Mouse (Mus musculus) midbrain, embryonic 13.5 days (tissue): ENCODE measurements around the gene Tpsab1. TPM values are rescaled to one million over a fixed set of nuclear protein-coding genes. Genes with fewer than 3 reads are reported as not detected.

Experiments
- ATAC-seq: fragments of 200-750 bp; cut with Nextera tagmentation; 2 replicates; pipeline ENCODE4 v1.8.0; 2017; ENCODE audit warnings: mild to moderate bottlenecking, moderate TSS enrichment, moderate library complexity
- H3K27ac ChIP-seq: fragments of 300-500 bp; sonication (generic); 2 replicates; pipeline ENCODE4 v1.5.1; 2015; ENCODE audit warnings: inconsistent platforms, mild to moderate bottlenecking, moderate library complexity
- H3K27me3 ChIP-seq: fragments of 300-500 bp; sonication (generic); 2 replicates; pipeline ENCODE4 v1.6.1; 2015; ENCODE audit warnings: mild to moderate bottlenecking, inconsistent platforms
- H3K36me3 ChIP-seq: fragments of 300-500 bp; sonication (generic); 2 replicates; pipeline ENCODE4 v1.6.1; 2015; ENCODE audit warnings: mild to moderate bottlenecking, inconsistent platforms
- H3K4me1 ChIP-seq: fragments of 300-500 bp; sonication (generic); replicated peaks from 2 replicates; pipeline ENCODE4 v1.6.1; 2015; ENCODE audit warnings: inconsistent platforms
- H3K4me2 ChIP-seq: fragments of 300-500 bp; sonication (generic); replicated peaks from 2 replicates; pipeline ENCODE4 v1.6.1; 2015; ENCODE audit warnings: moderate library complexity, mild to moderate bottlenecking, inconsistent platforms
- H3K4me3 ChIP-seq: fragments of 300-500 bp; sonication (generic); replicated peaks from 2 replicates; pipeline ENCODE4 v1.5.1; 2015; ENCODE audit warnings: mild to moderate bottlenecking, inconsistent platforms
- H3K9ac ChIP-seq: fragments of 300-500 bp; sonication (generic); replicated peaks from 2 replicates; pipeline ENCODE4 v1.6.1; 2015; ENCODE audit warnings: mild to moderate bottlenecking, inconsistent platforms
- H3K9me3 ChIP-seq: fragments of 300-500 bp; sonication (generic); 2 replicates; pipeline ENCODE4 v1.6.1; 2016; ENCODE audit warnings: mild to moderate bottlenecking, inconsistent platforms
- WGBS: fragments of 180-500 bp; shearing (Covaris S2); methylation state at CpG from one replicate; pipeline ENCODE4 v1.1.7; 2015; 5-methylcytosine and 5-hydroxymethylcytosine counted together
- polyA plus RNA-seq: library from polyadenylated mRNA; unstranded; fragments of >200 nt; fragmentation: Nextera tagmentation; extraction: Ambion mirVana; gene quantifications from 2 replicates; pipeline ENCODE4 v1.2.1, GENCODE M21; 2015

Gene Tpsab1
- polyA plus RNA-seq, 1 experiment from 2014 or later: not detected

- no peaks in the 10 kb centered on the region for H3K36me3 ChIP-seq
- 39% methylated on average over 2 of the region's 2 CpGs for WGBS
- H3K27ac ChIP-seq: no peak overlapping the region
- no peak overlapping the region for H3K4me2 ChIP-seq
- ATAC-seq: no peak
- no peaks in the 10 kb centered on the region for H3K9me3 ChIP-seq
- no peak overlapping the region for H3K4me3 ChIP-seq
- H3K9ac ChIP-seq: no peak overlapping the region
- no peaks in the 10 kb centered on the region for H3K27me3 ChIP-seq
- H3K4me1 ChIP-seq: no peaks in the 10 kb centered on the region
These were observed 22.4 kb downstream of the Tpsab1 start for GRCm38 (mm10) chr17:25322930-25323329.

DNA sequence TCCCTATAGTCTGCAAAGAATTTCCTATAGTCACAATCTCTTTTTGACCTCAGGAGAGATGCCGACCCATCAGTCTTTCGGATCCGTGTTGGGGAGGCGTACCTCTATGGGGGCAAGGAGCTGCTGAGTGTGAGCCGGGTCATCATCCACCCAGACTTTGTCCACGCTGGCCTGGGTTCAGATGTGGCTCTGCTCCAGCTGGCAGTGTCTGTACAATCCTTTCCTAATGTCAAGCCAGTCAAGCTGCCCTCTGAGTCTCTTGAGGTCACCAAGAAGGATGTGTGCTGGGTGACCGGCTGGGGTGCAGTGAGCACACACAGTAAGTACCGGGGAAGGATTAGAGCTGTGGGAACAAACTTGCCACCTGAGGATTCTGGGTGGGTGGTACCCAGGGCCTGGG, 24.5 kb downstream of the Tpsab1 start:
- H3K27me3 ChIP-seq: no peaks in the 10 kb centered on the region
- ATAC-seq: no peak
- no peaks in the 10 kb centered on the region for H3K9me3 ChIP-seq
- H3K27ac ChIP-seq: no peak overlapping the region
- no peaks in the 10 kb centered on the region for H3K36me3 ChIP-seq
- H3K4me3 ChIP-seq: no peak overlapping the region
- WGBS: 93% methylated on average over 8 of the region's 8 CpGs
- no peak overlapping the region for H3K4me2 ChIP-seq
- no peaks in the 10 kb centered on the region for H3K4me1 ChIP-seq
- H3K9ac ChIP-seq: no peak overlapping the region

- 78% methylated on average over 5 of the region's 5 CpGs for WGBS
- no peak within 1 kb of the TSS for H3K9ac ChIP-seq
- H3K27ac ChIP-seq: no peak within 1 kb of the TSS
- no peak within 1 kb of the TSS for H3K4me3 ChIP-seq
- H3K27me3 ChIP-seq: no peaks in the 10 kb centered on the region
- H3K4me1 ChIP-seq: no peaks in the 10 kb centered on the region
- no peaks in the 10 kb centered on the region for H3K9me3 ChIP-seq
- no peaks in the 10 kb centered on the region for H3K36me3 ChIP-seq
- no peak for ATAC-seq
- H3K4me2 ChIP-seq: no peak within 1 kb of the TSS
These were observed 27.0 kb downstream of the Tpsab1 start, which contains the start of gene Prss29 for GRCm38 (mm10) chr17:25318354-25318753. Gene Prss29, plus strand, starts transcription at chr17:25318654.

GRCm38 (mm10) chr17:25308346-25308745, 37.0 kb downstream of the Tpsab1 start, which contains the start of gene Prss28:
Gene Prss28, plus strand, starts transcription at chr17:25308646.
- Histone ChIP-seq H3K9me3 (no peaks in the 10 kb centered on the region), H3K36me3 (no peaks in the 10 kb centered on the region), H3K27ac (no peak within 1 kb of the TSS), H3K4me3 (no peak within 1 kb of the TSS), H3K4me2 (no peak within 1 kb of the TSS), H3K27me3 (no peaks in the 10 kb centered on the region), H3K4me1 (no peaks in the 10 kb centered on the region), H3K9ac (no peak within 1 kb of the TSS)
- ATAC-seq: no peak
- 87% methylated on average over 4 of the region's 4 CpGs for WGBS

DNA sequence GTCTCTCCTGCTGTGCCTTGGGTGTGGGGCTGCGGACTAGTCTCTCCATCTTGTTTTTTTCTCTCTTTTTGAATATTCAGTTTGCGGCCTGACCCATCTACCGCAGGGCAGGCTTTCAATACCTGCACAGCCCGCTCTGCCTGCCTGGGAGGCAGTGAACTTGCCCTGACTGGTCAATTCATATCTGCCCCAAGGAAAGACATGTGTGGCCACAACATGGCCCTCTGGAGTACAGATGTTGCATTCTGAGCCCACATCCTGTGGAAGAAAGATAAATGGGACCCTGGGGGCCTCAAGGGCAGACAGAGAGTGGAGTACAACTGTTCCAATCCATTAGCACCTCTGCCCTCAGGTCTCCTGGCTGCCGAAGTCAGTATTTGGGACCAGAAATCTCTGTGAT, 47.3 kb downstream of the Tpsab1 start, which contains the start of gene Prss34:
Gene Prss34 (plus strand): TSS at position 301 of the 400 bp plus-strand sequence.
- no peaks in the 10 kb centered on the region for H3K9me3 ChIP-seq
- H3K27me3 ChIP-seq: no peaks in the 10 kb centered on the region
- no peak within 1 kb of the TSS for H3K27ac ChIP-seq
- H3K4me3 ChIP-seq: no peak within 1 kb of the TSS
- no peak for ATAC-seq
- H3K36me3 ChIP-seq: no peaks in the 10 kb centered on the region
- H3K9ac ChIP-seq: no peak within 1 kb of the TSS
- no peak within 1 kb of the TSS for H3K4me2 ChIP-seq
- WGBS: 85% methylated on average over 5 of the region's 5 CpGs
- H3K4me1 ChIP-seq: no peaks in the 10 kb centered on the region

- no peak overlapping the region for H3K27ac ChIP-seq
- no peak overlapping the region for H3K4me2 ChIP-seq
- no peaks in the 10 kb centered on the region for H3K36me3 ChIP-seq
- H3K4me1 ChIP-seq: no peaks in the 10 kb centered on the region
- no peaks in the 10 kb centered on the region for H3K9me3 ChIP-seq
- 39% methylated on average over 1 of the region's 1 CpGs for WGBS
- H3K9ac ChIP-seq: no peak overlapping the region
- no peak for ATAC-seq
- H3K27me3 ChIP-seq: no peaks in the 10 kb centered on the region
- H3K4me3 ChIP-seq: no peak overlapping the region
These were observed 51.3 kb downstream of the Tpsab1 start for GRCm38 (mm10) chr17:25294111-25294510.

DNA sequence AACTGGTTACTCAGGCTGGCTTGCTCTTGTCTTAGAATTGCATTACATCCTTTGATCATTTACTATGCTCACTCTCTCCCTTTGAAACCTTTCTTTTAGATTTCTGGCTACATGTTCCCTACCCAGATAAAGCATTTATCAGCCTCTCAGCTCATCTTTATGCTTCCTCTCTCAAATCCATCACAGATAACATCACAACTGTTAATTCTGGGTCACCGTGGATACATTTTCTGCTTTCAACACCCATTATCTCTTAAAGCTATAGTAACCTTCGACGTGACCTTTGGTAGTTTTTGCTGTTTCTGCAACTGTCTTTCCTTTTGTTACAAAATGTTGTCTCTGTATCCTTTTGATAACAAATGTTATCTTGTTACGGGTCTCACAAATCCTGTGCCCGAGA, 51.9 kb downstream of the Tpsab1 start:
- WGBS: 80% methylated on average over 5 of the region's 5 CpGs
- no peaks in the 10 kb centered on the region for H3K4me1 ChIP-seq
- H3K4me2 ChIP-seq: no peak overlapping the region
- no peak overlapping the region for H3K9ac ChIP-seq
- no peak overlapping the region for H3K27ac ChIP-seq
- no peaks in the 10 kb centered on the region for H3K27me3 ChIP-seq
- H3K9me3 ChIP-seq: no peaks in the 10 kb centered on the region
- no peaks in the 10 kb centered on the region for H3K36me3 ChIP-seq
- ATAC-seq: no peak
- no peak overlapping the region for H3K4me3 ChIP-seq

Other genes with a start within 250 kb of the Tpsab1 start
- 45.3 and 48.0 TPM in 2 replicates for gene Telo2, start 229.6 kb downstream of the Tpsab1 start, polyA plus RNA-seq
- gene Ptx4, start 224.8 kb downstream of the Tpsab1 start, polyA plus RNA-seq: not detected in 2 replicates
- 29.1 and 29.7 TPM in 2 replicates for gene Clcn7, start 212.2 kb downstream of the Tpsab1 start, polyA plus RNA-seq
- not detected in 2 replicates for gene Ccdc154, start 183.1 kb downstream of the Tpsab1 start, polyA plus RNA-seq
- gene Gm38655, start 170.1 kb downstream of the Tpsab1 start, polyA plus RNA-seq: not detected in 2 replicates
- 36.1 and 37.1 TPM in 2 replicates for gene BC003965, start 161.0 kb downstream of the Tpsab1 start, polyA plus RNA-seq
- 13.0 and 13.4 TPM in 2 replicates for gene Unkl, start 157.2 kb downstream of the Tpsab1 start, polyA plus RNA-seq
- 86.0 and 90.4 TPM in 2 replicates for gene Gnptg, start 105.4 kb downstream of the Tpsab1 start, polyA plus RNA-seq
- gene Tsr3, start 105.4 kb downstream of the Tpsab1 start, polyA plus RNA-seq: 61.1 and 63.1 TPM in 2 replicates
- gene Baiap3, start 89.2 kb downstream of the Tpsab1 start, polyA plus RNA-seq: 8.7 and 9.2 TPM in 2 replicates
- gene Ube2i, start 70.9 kb downstream of the Tpsab1 start, polyA plus RNA-seq: 672 and 679 TPM in 2 replicates
- not detected in 2 replicates for gene Prss34, start 47.2 kb downstream of the Tpsab1 start, polyA plus RNA-seq
- not detected in 2 replicates for gene Prss28, start 36.9 kb downstream of the Tpsab1 start, polyA plus RNA-seq
- not detected in 2 replicates for gene Prss29, start 26.9 kb downstream of the Tpsab1 start, polyA plus RNA-seq
- gene Tpsb2, start 20.7 kb upstream of the Tpsab1 start, polyA plus RNA-seq: not detected in 2 replicates
- 1.1 TPM in 1 of 2 replicates, not detected in the other for gene Tpsg1, start 23.7 kb upstream of the Tpsab1 start, polyA plus RNA-seq
- gene Cacna1h, start 88.2 kb upstream of the Tpsab1 start, polyA plus RNA-seq: 8.6 and 11.5 TPM in 2 replicates
- 0.50 and 0.81 TPM in 2 replicates for gene Tekt4, start 109.1 kb upstream of the Tpsab1 start, polyA plus RNA-seq
- gene Sstr5, start 151.7 kb upstream of the Tpsab1 start, polyA plus RNA-seq: 0.15 and 0.24 TPM in 2 replicates
- 5.2 and 7.9 TPM in 2 replicates for gene Sox8, start 225.1 kb upstream of the Tpsab1 start, polyA plus RNA-seq
- 20.6 and 22.9 TPM in 2 replicates for gene Lmf1, start 233.5 kb upstream of the Tpsab1 start, polyA plus RNA-seq